Mouse (Mus musculus) midbrain, embryonic 11.5 days (tissue): ENCODE results near the gene Cdc42se1. TPM values are rescaled to one million over a fixed set of nuclear protein-coding genes. Genes with fewer than 3 reads are reported as not detected.

Experiments used
- ATAC-seq: fragments of 200-750 bp; cut with Nextera tagmentation; 2 replicates; pipeline ENCODE4 v1.8.0; 2017; ENCODE audit warnings: moderate TSS enrichment, moderate library complexity; ENCODE audit not compliant: low FRiP score
- DNase-seq: peaks from one replicate; pipeline ENCODE4 v3.0.0; 2015; ENCODE audit warnings: low spot score; ENCODE audit errors: missing footprints
- H3K27ac ChIP-seq: fragments of 300-500 bp; sonication (generic); 2 replicates; pipeline ENCODE4 v1.5.1; 2014; ENCODE audit warnings: low read depth, low read length
- H3K27me3 ChIP-seq: fragments of 300-500 bp; sonication (generic); 2 replicates; pipeline ENCODE4 v1.6.1; 2014; ENCODE audit warnings: mild to moderate bottlenecking, low read length, moderate library complexity, mixed read lengths; ENCODE audit not compliant: control insufficient read depth, insufficient read depth
- H3K36me3 ChIP-seq: fragments of 300-500 bp; sonication (generic); 2 replicates; pipeline ENCODE4 v1.6.1; 2014; ENCODE audit warnings: mild to moderate bottlenecking, low read length, moderate library complexity, mixed read lengths; ENCODE audit not compliant: control insufficient read depth, insufficient read depth
- H3K4me1 ChIP-seq: fragments of 300-500 bp; sonication (generic); 2 replicates; pipeline ENCODE4 v1.6.1; 2014; ENCODE audit warnings: low read length; ENCODE audit not compliant: control insufficient read depth, insufficient read depth
- H3K4me2 ChIP-seq: fragments of 300-500 bp; sonication (generic); 2 replicates; pipeline ENCODE4 v1.6.1; 2014; ENCODE audit warnings: mild to moderate bottlenecking, moderate library complexity
- H3K4me3 ChIP-seq: fragments of 300-500 bp; sonication (generic); 2 replicates; pipeline ENCODE4 v1.5.1; 2014; ENCODE audit warnings: low read depth, low read length
- H3K9ac ChIP-seq: fragments of 300-500 bp; sonication (generic); 2 replicates; pipeline ENCODE4 v1.6.1; 2014; ENCODE audit warnings: low read length
- H3K9me3 ChIP-seq: fragments of 300-500 bp; sonication (generic); 2 replicates; pipeline ENCODE4 v1.6.1; 2016; ENCODE audit warnings: low read length; ENCODE audit not compliant: control insufficient read depth
- WGBS: fragments of 180-500 bp; shearing (Covaris S2); extraction: QIAGEN DNeasy Blood & Tissue Kit; methylation state at CpG from one replicate; pipeline ENCODE4 v1.1.7; 2014; 5-methylcytosine and 5-hydroxymethylcytosine counted together
- polyA plus RNA-seq: library from polyadenylated mRNA; unstranded; fragments of >200 nt; fragmentation: Nextera tagmentation; extraction: Ambion mirVana; gene quantifications from 2 replicates; pipeline ENCODE4 v1.2.1, GENCODE M21; 2014

Cdc42se1 gene
- polyA plus RNA-seq, result 105 and 106 TPM in 2 replicates

DNA sequence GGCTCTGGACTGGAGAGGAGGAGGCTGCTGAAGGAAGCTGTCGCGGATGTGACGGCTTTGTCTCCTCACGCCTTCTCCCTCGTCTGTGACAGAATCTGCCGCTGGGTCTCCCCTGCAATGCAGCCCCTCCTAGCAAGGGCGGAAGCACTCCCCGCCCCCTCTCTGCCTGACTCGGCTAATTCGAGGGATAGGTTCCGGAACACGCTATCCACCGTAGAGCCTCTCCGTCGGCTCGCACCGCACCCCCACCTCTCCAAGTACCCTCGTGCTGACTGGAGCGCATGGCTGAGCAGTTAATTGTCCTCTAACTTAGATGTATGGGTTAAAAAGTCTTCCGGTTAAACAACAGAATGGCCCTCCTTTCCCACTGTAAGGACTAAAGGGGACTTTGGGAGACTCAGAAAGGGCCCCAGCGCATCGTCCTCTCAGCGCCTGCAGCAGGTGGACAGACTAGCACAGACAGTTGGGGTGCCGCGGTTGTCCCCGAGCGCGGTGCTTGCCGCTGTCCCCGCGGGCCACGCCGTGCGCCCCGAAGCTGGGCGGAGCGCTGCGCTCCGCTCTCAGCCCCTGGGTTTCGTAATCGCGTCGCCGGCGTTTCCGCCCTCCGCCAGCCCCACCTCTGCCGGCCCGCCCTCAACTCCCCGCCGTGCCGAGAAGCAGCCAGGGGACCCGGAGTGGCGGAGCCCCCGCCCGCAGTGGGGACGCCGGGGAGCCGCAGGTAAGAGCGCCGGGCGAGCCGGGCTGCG lies at the start of gene Cdc42se1:
Cdc42se1 (plus strand) TSS at position 585 of the 746 bp plus-strand sequence.
- H3K9ac ChIP-seq, result peak within 1 kb of the TSS; percentile 80
- DNase-seq (peak; percentile 98), ATAC-seq (peak; percentile 88)
- peaks cover 24% of the 10 kb centered on the region for H3K36me3 ChIP-seq
- H3K27me3 ChIP-seq, result no peaks in the 10 kb centered on the region
- H3K27ac ChIP-seq, result peak within 1 kb of the TSS; percentile 79
- no peaks in the 10 kb centered on the region for H3K9me3 ChIP-seq
- H3K4me1 ChIP-seq, result peaks cover 23% of the 10 kb centered on the region
- peak within 1 kb of the TSS; percentile 72 for H3K4me3 ChIP-seq
- WGBS, result under 1% methylated on average over 64 of the region's 64 CpGs
- peak within 1 kb of the TSS; percentile 96 for H3K4me2 ChIP-seq

DNA sequence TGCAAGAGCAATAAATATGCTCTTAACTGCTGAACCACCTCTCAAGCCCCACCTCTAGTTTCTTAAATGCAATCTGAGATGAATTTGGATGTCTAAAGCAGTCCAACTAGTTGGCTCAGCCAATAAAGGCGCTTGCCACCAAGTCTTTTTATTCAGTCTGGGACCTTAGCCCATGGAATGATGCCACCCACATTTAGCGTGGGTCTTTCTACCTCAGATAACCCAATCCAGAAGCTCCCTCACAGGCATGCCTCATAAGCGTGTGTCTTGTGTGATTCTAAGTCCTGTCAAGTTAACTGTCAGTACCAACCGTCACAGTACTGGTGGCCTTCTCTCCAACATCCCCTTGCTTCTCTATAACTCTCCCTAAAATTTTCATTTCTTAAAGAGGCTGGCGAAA lies 49.6 kb upstream of the Cdc42se1 start:
- H3K9me3 ChIP-seq, result no peaks in the 10 kb centered on the region
- no peak overlapping the region for H3K4me3 ChIP-seq
- H3K27ac ChIP-seq, result no peak overlapping the region
- 85% methylated on average over 5 of the region's 5 CpGs for WGBS
- peaks cover 2% of the 10 kb centered on the region; the same call in 1 of the 2 replicates for H3K36me3 ChIP-seq
- H3K9ac ChIP-seq, result no peak overlapping the region
- no peak overlapping the region for H3K4me2 ChIP-seq
- ATAC-seq (no peak), DNase-seq (no peak)
- no peaks in the 10 kb centered on the region; the same call in 1 of the 2 replicates for H3K4me1 ChIP-seq
- H3K27me3 ChIP-seq, result peaks cover 2% of the 10 kb centered on the region

DNA sequence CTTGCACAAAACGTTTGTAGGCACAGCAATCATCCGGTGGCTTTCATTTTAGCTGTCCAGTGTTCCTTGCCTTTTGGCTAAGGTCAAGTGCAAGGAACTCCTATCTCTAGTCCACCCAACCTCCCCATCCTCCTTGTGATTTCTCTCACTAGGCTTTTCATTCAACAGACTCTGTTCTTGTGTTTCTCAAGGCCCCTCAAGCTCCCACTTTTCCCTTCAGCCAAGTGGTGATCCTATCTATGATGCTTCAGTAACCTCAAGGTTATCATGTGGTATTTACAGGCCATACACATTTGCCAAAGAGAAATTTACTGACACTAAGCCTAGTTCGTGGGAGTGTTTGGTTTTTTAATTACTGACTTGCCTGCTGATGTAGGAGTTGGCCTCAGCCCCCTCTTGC lies 48.6 kb upstream of the Cdc42se1 start:
- WGBS, result 78% methylated on average over 3 of the region's 3 CpGs
- no peak overlapping the region for H3K9ac ChIP-seq
- ATAC-seq (no peak), DNase-seq (no peak)
- H3K4me2 ChIP-seq, result no peak overlapping the region
- H3K36me3 ChIP-seq, result peaks cover 6% of the 10 kb centered on the region
- H3K9me3 ChIP-seq, result no peaks in the 10 kb centered on the region
- H3K4me3 ChIP-seq, result no peak overlapping the region
- H3K4me1 ChIP-seq, result no peaks in the 10 kb centered on the region
- H3K27me3 ChIP-seq, result no peaks in the 10 kb centered on the region
- no peak overlapping the region for H3K27ac ChIP-seq

DNA sequence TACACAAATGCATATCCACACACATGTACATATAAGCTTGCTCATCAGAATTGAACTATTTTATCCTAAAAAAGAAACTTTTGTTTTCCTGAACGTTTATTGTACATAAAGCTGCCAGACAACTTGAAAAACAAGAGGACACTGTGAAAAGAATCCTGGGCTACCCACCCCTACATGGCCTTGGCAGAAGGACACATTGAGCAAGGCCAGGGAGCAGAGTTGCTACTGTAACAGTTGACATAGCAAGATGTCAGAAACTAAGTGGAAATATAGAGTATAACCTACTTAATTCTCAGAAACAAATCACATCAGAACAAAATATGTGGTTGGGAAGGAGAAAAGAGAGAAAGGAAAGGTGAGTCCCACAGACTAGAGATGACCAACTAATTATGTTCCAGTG lies 46.7 kb upstream of the Cdc42se1 start:
- WGBS, result 64% methylated on average over 1 of the region's 1 CpGs

DNA sequence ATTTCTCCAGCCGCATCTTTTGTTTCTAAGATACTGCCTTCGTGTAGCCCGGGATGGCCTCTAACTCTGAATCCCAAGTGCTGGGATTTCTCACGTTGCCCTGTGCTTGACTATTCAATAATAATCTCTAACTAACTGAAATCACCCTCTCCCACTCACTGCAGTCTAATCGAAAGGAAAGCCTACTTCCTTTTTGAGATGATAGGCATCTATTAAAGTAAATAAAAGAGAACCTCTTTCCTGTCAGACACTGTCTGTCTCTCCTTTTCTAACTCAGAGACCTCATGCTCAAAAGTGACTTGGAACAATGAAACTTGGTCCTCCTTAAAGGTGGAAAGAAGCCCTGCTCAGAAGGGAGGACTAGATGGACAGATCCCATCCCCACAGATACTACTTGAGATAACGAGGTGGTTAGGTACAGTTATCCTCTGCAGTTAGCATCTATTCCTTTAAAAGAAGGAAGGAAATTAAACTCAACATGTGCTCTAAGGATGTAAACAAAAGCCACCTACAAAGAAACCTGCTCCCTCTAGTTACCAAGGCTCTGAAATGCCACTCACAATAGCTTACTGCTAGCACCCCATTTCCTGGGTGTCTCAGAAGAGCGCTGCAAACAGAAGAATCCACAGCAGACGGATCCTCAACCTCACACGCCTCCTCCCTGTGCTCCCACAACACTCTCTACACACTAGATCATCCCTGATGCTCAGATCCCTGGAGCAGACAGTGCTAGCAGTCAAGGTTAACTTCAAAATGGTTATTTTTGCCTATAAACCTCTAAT lies 43.5 kb upstream of the Cdc42se1 start:
- no peak overlapping the region for H3K4me2 ChIP-seq
- H3K4me3 ChIP-seq, result no peak overlapping the region
- no peaks in the 10 kb centered on the region for H3K9me3 ChIP-seq
- H3K9ac ChIP-seq, result no peak overlapping the region
- ATAC-seq, result no peak
- H3K27me3 ChIP-seq, result no peaks in the 10 kb centered on the region
- no peak for DNase-seq
- WGBS, result 95% methylated on average over 9 of the region's 9 CpGs
- H3K4me1 ChIP-seq, result no peaks in the 10 kb centered on the region
- peaks cover 27% of the 10 kb centered on the region for H3K36me3 ChIP-seq
- H3K27ac ChIP-seq, result no peak overlapping the region

More for the DNA sequence above, 46.7 kb upstream of the Cdc42se1 start:
- no peak for DNase-seq
- H3K4me2 ChIP-seq, result no peak overlapping the region
- no peaks in the 10 kb centered on the region for H3K9me3 ChIP-seq
- no peaks in the 10 kb centered on the region for H3K4me1 ChIP-seq
- ATAC-seq, result no peak
- H3K36me3 ChIP-seq, result peaks cover 11% of the 10 kb centered on the region
- H3K9ac ChIP-seq, result no peak overlapping the region
- no peaks in the 10 kb centered on the region for H3K27me3 ChIP-seq
- no peak overlapping the region for H3K27ac ChIP-seq
- no peak overlapping the region for H3K4me3 ChIP-seq

DNA sequence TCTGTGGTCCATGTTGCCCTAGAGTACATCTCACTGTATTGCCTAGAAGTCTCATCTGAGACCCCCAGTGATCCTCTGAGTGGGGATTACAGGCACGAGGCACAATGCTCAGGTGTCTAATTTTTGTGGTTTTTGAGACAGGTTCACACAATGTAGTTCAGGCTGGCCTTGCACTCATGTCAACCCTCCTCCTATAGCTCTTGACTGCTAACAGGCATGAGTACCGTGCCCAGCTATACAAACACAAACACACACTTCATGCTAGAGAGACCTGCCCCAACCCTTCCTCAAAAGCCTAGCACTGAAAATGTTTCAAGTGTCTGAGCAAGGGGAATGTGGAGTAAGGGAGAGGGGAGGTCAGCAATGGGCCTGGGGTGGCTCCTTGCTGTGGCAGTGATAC lies 42.4 kb upstream of the Cdc42se1 start:
- ATAC-seq (no peak), DNase-seq (no peak)
- WGBS, result 94% methylated on average over 2 of the region's 2 CpGs
- Histone ChIP-seq H3K27ac (no peak overlapping the region), H3K27me3 (no peaks in the 10 kb centered on the region), H3K4me1 (no peaks in the 10 kb centered on the region), H3K36me3 (peaks cover 29% of the 10 kb centered on the region), H3K4me3 (no peak overlapping the region), H3K4me2 (no peak overlapping the region), H3K9ac (no peak overlapping the region), H3K9me3 (no peaks in the 10 kb centered on the region)

DNA sequence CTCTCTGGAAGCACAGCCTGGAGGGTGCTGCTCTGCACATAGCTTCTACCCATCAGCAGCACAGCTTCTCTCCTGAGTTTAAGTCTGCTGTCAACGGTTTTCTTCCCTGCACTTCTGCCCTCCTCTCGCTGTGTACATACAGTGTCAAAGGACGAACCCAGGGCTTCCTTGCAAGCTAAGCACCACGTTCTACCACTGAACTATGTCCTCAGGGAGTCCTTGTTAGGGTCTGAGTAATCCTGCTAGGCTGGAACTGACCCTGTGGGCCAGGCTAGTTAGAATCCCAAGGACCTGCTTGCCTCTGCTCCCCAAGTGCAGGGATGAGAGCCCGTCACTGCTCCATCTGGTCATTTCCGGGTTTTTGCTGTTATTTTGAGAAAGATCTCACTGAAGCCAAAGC lies 41.6 kb upstream of the Cdc42se1 start:
- Histone ChIP-seq H3K4me2 (no peak overlapping the region), H3K9ac (no peak overlapping the region), H3K27me3 (no peaks in the 10 kb centered on the region), H3K27ac (no peak overlapping the region), H3K9me3 (no peaks in the 10 kb centered on the region), H3K36me3 (peaks cover 29% of the 10 kb centered on the region), H3K4me1 (no peaks in the 10 kb centered on the region), H3K4me3 (no peak overlapping the region)
- ATAC-seq (no peak), DNase-seq (no peak)
- 95% methylated on average over 6 of the region's 6 CpGs for WGBS

DNA sequence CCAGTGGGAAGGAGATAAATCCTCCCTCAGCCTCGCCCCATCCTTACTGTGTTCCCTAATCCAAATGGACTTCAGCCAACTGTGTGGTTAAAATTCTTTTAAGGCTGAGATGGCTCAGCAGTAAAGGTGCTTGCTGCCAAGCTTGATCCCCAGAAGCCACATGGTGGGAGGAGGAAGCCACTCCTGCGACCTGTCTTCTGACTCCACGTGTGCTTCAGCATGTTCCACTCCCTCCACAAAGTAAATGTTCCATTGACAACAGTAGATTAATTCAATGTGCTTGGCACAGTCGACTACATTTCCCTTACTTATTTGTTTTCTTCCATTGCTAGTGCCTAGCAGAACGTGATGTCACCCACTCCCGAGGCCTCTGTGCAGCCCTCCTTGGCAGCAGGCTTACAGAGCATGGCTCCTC lies 33.8 kb upstream of the Cdc42se1 start:
- 84% methylated on average over 6 of the region's 6 CpGs for WGBS
- Histone ChIP-seq H3K27me3 (no peaks in the 10 kb centered on the region), H3K4me1 (no peaks in the 10 kb centered on the region), H3K4me2 (no peak overlapping the region), H3K27ac (no peak overlapping the region), H3K9me3 (no peaks in the 10 kb centered on the region), H3K9ac (no peak overlapping the region), H3K36me3 (peaks cover 15% of the 10 kb centered on the region), H3K4me3 (no peak overlapping the region)
- DNase-seq, result no peak
- no peak for ATAC-seq

DNA sequence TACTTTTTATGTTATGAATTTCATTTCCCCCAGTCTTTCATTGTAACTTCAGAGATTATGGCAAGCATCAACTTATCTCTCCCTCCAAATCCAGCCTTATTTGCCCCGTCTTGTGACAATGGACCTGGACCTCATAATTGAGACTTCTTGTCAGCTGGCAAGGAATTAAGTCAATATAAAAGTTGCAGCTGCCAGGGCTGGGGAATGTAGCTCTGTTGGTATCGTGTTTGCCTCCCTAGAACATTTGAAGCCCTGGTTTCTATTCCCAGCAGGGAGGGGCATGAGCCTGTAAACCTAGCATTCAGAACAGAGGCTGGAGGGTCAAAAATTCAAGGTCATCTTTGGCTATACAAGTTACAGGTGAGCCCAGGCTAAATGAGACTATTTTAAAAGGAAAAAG lies 32.8 kb upstream of the Cdc42se1 start:
- Histone ChIP-seq H3K4me3 (no peak overlapping the region), H3K27me3 (no peaks in the 10 kb centered on the region), H3K9me3 (no peaks in the 10 kb centered on the region), H3K36me3 (peaks cover 14% of the 10 kb centered on the region), H3K27ac (no peak overlapping the region), H3K4me1 (no peaks in the 10 kb centered on the region), H3K9ac (no peak overlapping the region), H3K4me2 (no peak overlapping the region)
- no peak for ATAC-seq
- 91% methylated on average over 2 of the region's 2 CpGs for WGBS
- DNase-seq, result no peak
